ENCODE assay signal across 15 mouse cellular contexts in genomic region chr6:147106716-147107115, GRCm38 (mm10). TPM values are rescaled to one million over a fixed set of nuclear protein-coding genes. Genes with fewer than 3 reads are reported as not detected.
"Had no signal": no experiment of that assay in that cellular context is flagged by ENCODE, and none has a peak within 500 bp of the region (broad histone marks: within the 10 kb centered on the region; RNA-seq: fewer than 3 reads in every experiment).

No protein-coding gene starts in this region.

- H3K27ac ChIP-seq: hindbrain, embryonic 15.5 days; left cerebral cortex, adult 2 months; limb, embryonic 10.5 days; liver, embryonic 12.5 days; midbrain, embryonic 10.5 days; neural tube, embryonic 15.5 days had no signal

- H3K4me1 ChIP-seq: hindbrain, embryonic 15.5 days; limb, embryonic 10.5 days; liver, embryonic 12.5 days; midbrain, embryonic 10.5 days; neural tube, embryonic 15.5 days had no signal

- H3K27me3 ChIP-seq: hindbrain, embryonic 15.5 days; liver, embryonic 12.5 days; neural tube, embryonic 15.5 days had no signal

- H3K4me2 ChIP-seq: hindbrain, embryonic 15.5 days; liver, embryonic 12.5 days; neural tube, embryonic 15.5 days had no signal

- H3K9ac ChIP-seq: hindbrain, embryonic 15.5 days; liver, embryonic 12.5 days; neural tube, embryonic 15.5 days had no signal

- DNase-seq: lung, adult 2 months; lung, postnatal 36 days; midbrain, embryonic 14.5 days; right cerebral cortex, adult 18-20 months; right cerebral cortex, postnatal 25 days; thymus, postnatal 36 days had no signal

- H3K9me3 ChIP-seq: hindbrain, embryonic 15.5 days; limb, embryonic 10.5 days; liver, embryonic 12.5 days; midbrain, embryonic 10.5 days; neural tube, embryonic 15.5 days had no signal

- H3K4me3 ChIP-seq: hindbrain, embryonic 15.5 days; left cerebral cortex, adult 2 months; limb, embryonic 10.5 days; liver, embryonic 12.5 days; midbrain, embryonic 10.5 days; myocyte; neural tube, embryonic 15.5 days had no signal

- ATAC-seq: liver, embryonic 12.5 days; lung, postnatal 0 days had no signal

RNA-seq across cellular contexts. Expression of gene Mansc4, which starts 19.9 kb away (rescaled TPM):
- total RNA-seq: left cerebral cortex, adult 2 months; megakaryocyte, adult 5-6 weeks had no signal
